9 mouse cellular contexts compared by ENCODE assay signal in genomic region chr13:69545019-69545418, GRCm38 (mm10). TPM values are rescaled to one million over a fixed set of nuclear protein-coding genes. Genes with fewer than 3 reads are reported as not detected.
DNase-seq lines count a peak whose midpoint lies in the region; ATAC-seq and TF ChIP-seq lines count a peak whose summit lies in the region.
"Had no signal": no experiment of that assay in that cellular context is flagged by ENCODE, and none has a peak within 500 bp of the region (broad histone marks: within the 10 kb centered on the region; RNA-seq: fewer than 3 reads in every experiment).

No protein-coding gene starts in this region.

- intact Hi-C loops in gastrocnemius, postnatal 36 days (cut with DNase I) = no loop called here

- no peak for TF ChIP-seq EP300 in stomach, postnatal 0 days (optimal IDR thresholded peaks at IDR 0.05)

- H3K4me3 ChIP-seq in kidney, adult 2 months (ENCODE audit: insufficient read depth, low read depth, low read length) = no peak overlapping the region
- no peak overlapping the region for H3K4me3 ChIP-seq in kidney, embryonic 15.5 days (replicated peaks)
- no peak overlapping the region for H3K4me3 ChIP-seq in forebrain, embryonic 14.5 days (ENCODE audit: low read depth, low read length)
- H3K4me3 ChIP-seq in stomach, postnatal 0 days (ENCODE audit: low read depth, low read length) = no peak overlapping the region
- H3K4me3 ChIP-seq: limb, embryonic 13.5 days had no signal

- no peaks in the 10 kb centered on the region for H3K9me3 ChIP-seq in kidney, embryonic 15.5 days (replicated peaks)
- H3K9me3 ChIP-seq in forebrain, embryonic 14.5 days (replicated peaks; ENCODE audit: control insufficient read depth, low read length) = no peaks in the 10 kb centered on the region
- no peaks in the 10 kb centered on the region for H3K9me3 ChIP-seq in stomach, postnatal 0 days (ENCODE audit: control insufficient read depth, low read length)
- H3K9me3 ChIP-seq: limb, embryonic 13.5 days had no signal

- no peak for TF ChIP-seq POLR2A in kidney, adult 2 months (IDR thresholded peaks at IDR 0.05; ENCODE audit: low read depth, low read length)

- TF ChIP-seq CTCF in kidney, adult 2 months (conservative IDR thresholded peaks at IDR 0.05; ENCODE audit: insufficient read depth, insufficient read length, low read depth, low read length) = peak; percentile 61
- TF ChIP-seq CTCF in stomach, postnatal 0 days (IDR thresholded peaks at IDR 0.05; ENCODE audit: low read depth) = peak; percentile 75

- no peak overlapping the region for H3K4me2 ChIP-seq in kidney, embryonic 15.5 days
- H3K4me2 ChIP-seq in forebrain, embryonic 14.5 days (ENCODE audit: low read length) = no peak overlapping the region
- no peak overlapping the region for H3K4me2 ChIP-seq in stomach, postnatal 0 days (replicated peaks; ENCODE audit: low read depth)
- H3K4me2 ChIP-seq: limb, embryonic 13.5 days had no signal

- no peaks in the 10 kb centered on the region for H3K36me3 ChIP-seq in kidney, adult 2 months (ENCODE audit: control insufficient read depth, insufficient read depth, low read length)
- H3K36me3 ChIP-seq in kidney, embryonic 15.5 days = no peaks in the 10 kb centered on the region
- no peaks in the 10 kb centered on the region for H3K36me3 ChIP-seq in forebrain, embryonic 14.5 days (ENCODE audit: control insufficient read depth, insufficient read depth, low read length)
- no peaks in the 10 kb centered on the region for H3K36me3 ChIP-seq in stomach, postnatal 0 days (ENCODE audit: control insufficient read depth, insufficient read depth, low read length)
- H3K36me3 ChIP-seq: limb, embryonic 13.5 days had no signal

- no peak overlapping the region for H3K27ac ChIP-seq in kidney, adult 2 months (ENCODE audit: insufficient read depth, low read depth, low read length)
- no peak overlapping the region for H3K27ac ChIP-seq in kidney, embryonic 15.5 days
- H3K27ac ChIP-seq in forebrain, embryonic 14.5 days (ENCODE audit: low read depth, low read length) = no peak overlapping the region
- H3K27ac ChIP-seq in stomach, postnatal 0 days (replicated peaks) = no peak overlapping the region
- H3K27ac ChIP-seq: limb, embryonic 13.5 days had no signal

- H3K9ac ChIP-seq in kidney, embryonic 15.5 days = no peak overlapping the region
- no peak overlapping the region for H3K9ac ChIP-seq in forebrain, embryonic 14.5 days (ENCODE audit: low read length)
- H3K9ac ChIP-seq in stomach, postnatal 0 days (ENCODE audit: low read length) = no peak overlapping the region
- H3K9ac ChIP-seq: limb, embryonic 13.5 days had no signal

- no peaks in the 10 kb centered on the region for H3K27me3 ChIP-seq in kidney, adult 2 months (replicated peaks; ENCODE audit: control insufficient read depth, insufficient read depth, low read length)
- 0 out of 2 replicates have a peak, but pooled peaks cover 3% of the 10 kb centered on the region for H3K27me3 ChIP-seq in kidney, embryonic 15.5 days
- H3K27me3 ChIP-seq in forebrain, embryonic 14.5 days (replicated peaks; ENCODE audit: control insufficient read depth, insufficient read depth, low read length) = no peaks in the 10 kb centered on the region
- no peaks in the 10 kb centered on the region for H3K27me3 ChIP-seq in stomach, postnatal 0 days (ENCODE audit: control insufficient read depth, insufficient read depth, low read length)
- H3K27me3 ChIP-seq: limb, embryonic 13.5 days had no signal

- 38% methylated on average over 3 of the region's 3 CpGs for WGBS in kidney, adult 2 months
- 23% methylated on average over 3 of the region's 3 CpGs for WGBS in kidney, embryonic 15.5 days
- WGBS in forebrain, embryonic 14.5 days = 27% methylated on average over 3 of the region's 3 CpGs
- 24% methylated on average over 3 of the region's 3 CpGs for WGBS in stomach, postnatal 0 days

- no peak for ATAC-seq in kidney, embryonic 15.5 days (replicated peaks; ENCODE audit: low FRiP score)
- ATAC-seq in forebrain, embryonic 14.5 days = peak; percentile 36; the same call in 1 of the 2 replicates
- no peak for ATAC-seq in stomach, postnatal 0 days (ENCODE audit: low FRiP score, low TSS enrichment)

- DNase-seq in kidney, adult 2 months = peak; percentile 57
- DNase-seq in R1 (ENCODE audit: low read depth, low spot score) = peak; percentile 88
- DNase-seq in forebrain, embryonic 14.5 days (ENCODE audit: low spot score) = peak; percentile 53
- peak; percentile 81 for DNase-seq in lung, postnatal 36 days
- DNase-seq in stomach, postnatal 0 days (ENCODE audit: low spot score) = peak; percentile 48
- DNase-seq in cerebellum, adult 11 months = no peak
- no peak for DNase-seq in gastrocnemius, postnatal 36 days

- no peaks in the 10 kb centered on the region for H3K4me1 ChIP-seq in kidney, adult 2 months (ENCODE audit: control insufficient read depth, insufficient read depth, low read length)
- H3K4me1 ChIP-seq in kidney, embryonic 15.5 days = peaks cover 27% of the 10 kb centered on the region
- peaks cover 2% of the 10 kb centered on the region; the same call in 1 of the 2 replicates for H3K4me1 ChIP-seq in forebrain, embryonic 14.5 days (ENCODE audit: control insufficient read depth, insufficient read depth, low read length)
- peaks cover 3% of the 10 kb centered on the region; the same call in 1 of the 2 replicates for H3K4me1 ChIP-seq in stomach, postnatal 0 days (replicated peaks; ENCODE audit: control insufficient read depth, insufficient read depth)

RNA-seq across cellular contexts. Expression of gene Tent4a, which starts 10.6 kb away (rescaled TPM):
- 15.8 and 16.7 TPM in 2 replicates for polyA plus RNA-seq in kidney, adult 2 months (2012; rRNA removed)
- 5.1 and 5.5 TPM in 2 replicates for polyA plus RNA-seq in kidney, embryonic 15.5 days (2015; fragmentation: Nextera tagmentation; extraction: Ambion mirVana)
- polyA plus RNA-seq in forebrain, embryonic 14.5 days (2014; fragmentation: Nextera tagmentation; extraction: Ambion mirVana) = 8.8 and 9.0 TPM in 2 replicates
- 2.6 and 3.1 TPM in 2 replicates for polyA plus RNA-seq in stomach, postnatal 0 days (2015; fragmentation: Nextera tagmentation; extraction: Ambion mirVana)
- total RNA-seq in gastrocnemius, postnatal 36 days (2021) = 1 to 10 TPM; 5.3 to 6.5 TPM

RNA-seq across cellular contexts. Expression of gene Nsun2, which starts 11.5 kb away (rescaled TPM):
- polyA plus RNA-seq in kidney, adult 2 months (2012; rRNA removed) = 47.9 and 51.6 TPM in 2 replicates
- 130 TPM in 2 replicates for polyA plus RNA-seq in kidney, embryonic 15.5 days (2015; fragmentation: Nextera tagmentation; extraction: Ambion mirVana)
- polyA plus RNA-seq in forebrain, embryonic 14.5 days (2014; fragmentation: Nextera tagmentation; extraction: Ambion mirVana) = 86.2 and 87.4 TPM in 2 replicates
- 68.6 and 69.7 TPM in 2 replicates for polyA plus RNA-seq in stomach, postnatal 0 days (2015; fragmentation: Nextera tagmentation; extraction: Ambion mirVana)
- 10 to 100 TPM; 40.7 to 41.0 TPM for total RNA-seq in gastrocnemius, postnatal 36 days (2021)

Comparison
In these comparisons a context has a peak if more than half of its experiments do, and no peak if none do; other contexts are left out.
1. DNase-seq: peak in kidney, adult 2 months (single experiment), R1 (single experiment), forebrain, embryonic 14.5 days (single experiment), lung, postnatal 36 days (single experiment) and stomach, postnatal 0 days (single experiment); none in cerebellum, adult 11 months (single experiment) and gastrocnemius, postnatal 36 days (0 of 2).